Mouse (Mus musculus) urinary bladder, postnatal 0 days (tissue): ENCODE data around the gene Wfdc6b. TPM values are rescaled to one million over a fixed set of nuclear protein-coding genes. Genes with fewer than 3 reads are reported as not detected.

Experiments used
- polyA plus RNA-seq: library from polyadenylated mRNA; unstranded; fragments of >200 nt; fragmentation: Nextera tagmentation; extraction: Ambion mirVana; gene quantifications from 2 replicates; pipeline ENCODE4 v1.2.1, GENCODE M21; 2015

Wfdc6b gene
- not detected in 2 replicates for polyA plus RNA-seq

GRCm38 (mm10) chr2:164613471-164613870 lies at the start of gene Wfdc6b, which contains the start of gene Wfdc8:
Wfdc6b (plus strand) TSS chr2:164613522.
Wfdc8 (minus strand) TSS chr2:164613626.

DNA sequence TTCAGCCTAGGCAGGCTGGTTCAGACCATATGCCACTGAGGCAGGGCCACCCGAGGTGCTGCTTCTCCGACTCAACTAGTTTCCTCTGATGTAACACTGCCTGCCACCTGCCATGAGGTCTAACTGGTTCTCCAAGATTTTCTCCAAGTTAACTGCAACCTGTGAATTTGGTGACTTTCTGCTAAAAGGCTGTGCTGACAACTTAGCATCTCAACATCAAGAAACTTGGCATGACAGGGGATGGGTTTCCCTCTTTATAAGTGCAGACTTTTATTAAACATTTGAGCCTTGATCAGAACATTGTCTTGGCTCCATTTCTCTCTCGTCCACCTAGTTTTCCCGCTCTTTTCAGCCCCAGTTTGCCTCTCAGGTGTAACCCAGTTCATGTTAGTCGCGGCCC lies 40.0 kb upstream of the Wfdc6b start, which contains the start of gene Spint3:
TSS of gene Spint3 (minus strand) at position 101 of the 400 bp plus-strand sequence.

DNA sequence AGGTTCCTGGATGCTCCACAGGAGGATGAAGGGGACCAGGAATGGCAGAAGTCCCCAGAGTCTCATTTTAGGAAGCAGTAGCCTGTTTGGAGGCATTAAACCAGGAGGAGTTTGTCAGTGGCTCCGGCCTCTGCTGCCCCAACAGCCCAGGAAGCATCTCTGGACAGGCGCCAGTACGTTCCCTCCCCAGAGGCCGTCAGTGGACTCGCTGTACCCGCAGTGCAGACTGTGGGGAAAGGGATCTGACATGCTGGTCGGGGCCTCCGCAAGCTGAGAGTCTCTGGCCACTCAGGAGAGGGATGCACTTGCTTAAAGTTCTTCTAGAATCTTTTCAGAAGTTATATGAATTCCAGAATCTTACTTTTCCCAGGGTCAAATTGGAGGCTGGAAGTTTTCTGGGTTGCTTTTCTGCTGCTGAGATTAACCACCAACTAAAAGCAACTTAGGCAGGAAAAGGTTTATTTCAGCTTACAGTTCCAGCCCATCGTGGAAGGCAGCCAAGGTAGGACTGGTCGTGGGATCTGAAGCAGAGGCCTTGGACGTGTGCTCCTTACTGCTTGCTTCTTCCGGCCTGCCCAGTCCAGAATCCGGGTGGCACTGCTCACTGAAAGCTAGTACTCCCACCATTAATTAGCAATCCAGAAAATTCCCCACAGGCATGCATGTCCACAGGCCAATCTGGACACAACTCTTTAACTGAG lies 28.1 kb upstream of the Wfdc6b start, which contains the start of gene Wfdc6a:
TSS of gene Wfdc6a (minus strand) at position 423 of the 701 bp plus-strand sequence.

DNA sequence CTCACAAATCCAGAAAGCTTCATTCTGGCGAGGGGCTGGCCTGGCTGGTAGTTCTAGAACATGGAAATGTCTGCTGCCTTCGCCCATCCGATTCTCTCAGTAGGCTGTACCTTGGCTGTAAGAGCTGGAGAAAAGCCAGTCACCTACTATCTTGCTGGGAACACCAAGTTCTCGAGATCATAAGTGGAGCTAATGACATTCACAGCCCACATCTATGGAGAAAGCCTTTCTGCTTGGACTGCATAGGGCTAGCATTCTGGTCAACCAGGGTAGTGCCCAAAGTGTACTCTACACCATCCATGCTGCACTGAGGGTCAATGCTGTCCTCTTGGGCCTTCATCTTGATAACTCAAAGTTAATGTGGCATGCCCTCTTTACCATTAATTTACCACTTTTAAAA lies 19.8 kb upstream of the Wfdc6b start, which contains the start of gene Eppin:
TSS of gene Eppin (minus strand) at position 101 of the 400 bp plus-strand sequence.

GRCm38 (mm10) chr2:164638696-164639095 lies 25.4 kb downstream of the Wfdc6b start, which contains the start of gene Wfdc16:
Wfdc16 (minus strand) TSS chr2:164638796.

GRCm38 (mm10) chr2:164655858-164656257 lies 42.5 kb downstream of the Wfdc6b start, which contains the start of gene Wfdc10:
Wfdc10 (plus strand) TSS chr2:164656046.

DNA sequence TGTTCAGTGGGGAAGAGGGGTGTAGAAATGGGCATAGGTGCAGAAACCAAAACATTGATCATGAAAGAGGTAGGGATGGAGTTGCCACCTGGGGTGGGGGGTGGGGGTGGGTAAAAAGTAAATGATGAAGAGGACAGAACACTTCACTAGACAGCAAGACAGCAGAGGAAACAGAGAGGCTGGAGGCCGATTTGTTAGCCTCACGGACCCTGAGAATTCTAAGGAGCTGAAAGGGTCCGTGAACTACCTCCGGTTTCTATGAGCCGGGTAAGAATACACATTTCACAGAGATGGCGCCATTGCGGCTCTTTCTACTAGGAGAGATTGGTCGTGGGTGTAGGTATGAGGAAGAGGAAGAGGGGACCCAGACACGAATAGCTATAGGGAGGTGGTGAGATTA lies 43.2 kb downstream of the Wfdc6b start, which contains the start of gene Wfdc9:
TSS of gene Wfdc9 (minus strand) at position 101 of the 400 bp plus-strand sequence.

Other genes with a start within 250 kb of the Wfdc6b start
- 15.5 and 29.0 TPM in 2 replicates for gene Slpi, start 224.4 kb upstream of the Wfdc6b start, polyA plus RNA-seq
- 0.08 and 0.10 TPM in 2 replicates for gene Rbpjl, start 210.4 kb upstream of the Wfdc6b start, polyA plus RNA-seq
- gene Matn4, start 208.4 kb upstream of the Wfdc6b start, polyA plus RNA-seq: 1.9 and 2.2 TPM in 2 replicates
- gene Sdc4, start 169.6 kb upstream of the Wfdc6b start, polyA plus RNA-seq: 201 and 220 TPM in 2 replicates
- 58.1 and 67.9 TPM in 2 replicates for gene Sys1, start 156.6 kb upstream of the Wfdc6b start, polyA plus RNA-seq
- gene Gm20458, start 152.6 kb upstream of the Wfdc6b start, polyA plus RNA-seq: 31.1 and 41.5 TPM in 2 replicates
- not detected in 2 replicates for gene Trp53tg5, start 139.8 kb upstream of the Wfdc6b start, polyA plus RNA-seq
- 135 and 147 TPM in 2 replicates for gene Dbndd2, start 127.4 kb upstream of the Wfdc6b start, polyA plus RNA-seq
- gene Pigt, start 116.0 kb upstream of the Wfdc6b start, polyA plus RNA-seq: 53.3 and 56.6 TPM in 2 replicates
- 273 and 294 TPM in 2 replicates for gene Wfdc2, start 51.1 kb upstream of the Wfdc6b start, polyA plus RNA-seq
- gene Spint3, start 40.1 kb upstream of the Wfdc6b start, polyA plus RNA-seq: 1.4 and 1.5 TPM in 2 replicates
- 1.3 and 1.4 TPM in 2 replicates for gene Wfdc6a, start 28.1 kb upstream of the Wfdc6b start, polyA plus RNA-seq
- not detected in 2 replicates for gene Eppin, start 19.9 kb upstream of the Wfdc6b start, polyA plus RNA-seq
- gene Wfdc8, start 104 bp downstream of the Wfdc6b start, polyA plus RNA-seq: not detected in 2 replicates
- not detected in 2 replicates for gene Wfdc16, start 25.3 kb downstream of the Wfdc6b start, polyA plus RNA-seq
- 3.2 and 5.3 TPM in 2 replicates for gene Wfdc10, start 42.5 kb downstream of the Wfdc6b start, polyA plus RNA-seq
- not detected in 2 replicates for gene Wfdc9, start 43.1 kb downstream of the Wfdc6b start, polyA plus RNA-seq
- not detected in 2 replicates for gene Wfdc11, start 60.6 kb downstream of the Wfdc6b start, polyA plus RNA-seq
- 2.9 and 4.6 TPM in 2 replicates for gene Wfdc13, start 71.6 kb downstream of the Wfdc6b start, polyA plus RNA-seq
- gene Spint4, start 85.0 kb downstream of the Wfdc6b start, polyA plus RNA-seq: not detected in 2 replicates
- not detected in 2 replicates for gene Spint5, start 101.8 kb downstream of the Wfdc6b start, polyA plus RNA-seq
- 1.6 and 1.7 TPM in 2 replicates for gene Wfdc3, start 132.4 kb downstream of the Wfdc6b start, polyA plus RNA-seq
- 38.2 and 48.9 TPM in 2 replicates for gene Dnttip1, start 132.5 kb downstream of the Wfdc6b start, polyA plus RNA-seq
- 75.7 and 102 TPM in 2 replicates for gene Ube2c, start 156.4 kb downstream of the Wfdc6b start, polyA plus RNA-seq
- 383 and 450 TPM in 2 replicates for gene Tnnc2, start 166.4 kb downstream of the Wfdc6b start, polyA plus RNA-seq
- gene Snx21, start 172.3 kb downstream of the Wfdc6b start, polyA plus RNA-seq: 26.2 and 28.0 TPM in 2 replicates
- gene Acot8, start 191.4 kb downstream of the Wfdc6b start, polyA plus RNA-seq: 16.3 and 19.9 TPM in 2 replicates
- 5.0 and 5.7 TPM in 2 replicates for gene Zswim3, start 191.6 kb downstream of the Wfdc6b start, polyA plus RNA-seq
- 11.9 and 12.0 TPM in 2 replicates for gene Zswim1, start 209.2 kb downstream of the Wfdc6b start, polyA plus RNA-seq
- 0.36 TPM in 1 of 2 replicates, not detected in the other for gene Spata25, start 215.0 kb downstream of the Wfdc6b start, polyA plus RNA-seq
- 109 and 133 TPM in 2 replicates for gene Ctsa, start 219.4 kb downstream of the Wfdc6b start, polyA plus RNA-seq
- 14.3 and 16.1 TPM in 2 replicates for gene Neurl2, start 219.9 kb downstream of the Wfdc6b start, polyA plus RNA-seq
- 69.8 and 90.6 TPM in 2 replicates for gene Pltp, start 244.2 kb downstream of the Wfdc6b start, polyA plus RNA-seq